In genomic region chr11:60232441-60233058, GRCm38 (mm10) we compare ENCODE assay signal across 12 mouse cellular contexts. TPM values are rescaled to one million over a fixed set of nuclear protein-coding genes. Genes with fewer than 3 reads are reported as not detected.
DNase-seq lines count a peak whose midpoint lies in the region; ATAC-seq and TF ChIP-seq lines count a peak whose summit lies in the region.
"Had no signal": no experiment of that assay in that cellular context is flagged by ENCODE, and none has a peak within 500 bp of the region (broad histone marks: within the 10 kb centered on the region; RNA-seq: fewer than 3 reads in every experiment).

No protein-coding gene starts in this region.

- 72% methylated on average over 14 of the region's 14 CpGs for WGBS in forebrain, embryonic 15.5 days
- WGBS in forebrain, postnatal 0 days: 72% methylated on average over 14 of the region's 14 CpGs
- WGBS in neural tube, embryonic 15.5 days: 80% methylated on average over 14 of the region's 14 CpGs

- H3K27me3 ChIP-seq in forebrain, embryonic 15.5 days: no peaks in the 10 kb centered on the region
- no peaks in the 10 kb centered on the region for H3K27me3 ChIP-seq in forebrain, postnatal 0 days (ENCODE audit: insufficient read depth, low read length)
- H3K27me3 ChIP-seq in E14TG2a.4 (ENCODE audit: insufficient read depth, low read length): no peaks in the 10 kb centered on the region
- H3K27me3 ChIP-seq in neural tube, embryonic 15.5 days (replicated peaks): no peaks in the 10 kb centered on the region
- H3K27me3 ChIP-seq: embryonic facial prominence, embryonic 12.5 days; neural tube, embryonic 12.5 days had no signal

- H3K4me1 ChIP-seq in forebrain, embryonic 15.5 days: peaks cover 11% of the 10 kb centered on the region
- H3K4me1 ChIP-seq in forebrain, postnatal 0 days (ENCODE audit: insufficient read depth): no peaks in the 10 kb centered on the region
- peaks cover 55% of the 10 kb centered on the region for H3K4me1 ChIP-seq in E14TG2a.4 (replicated peaks; ENCODE audit: low read depth, low read length)
- H3K4me1 ChIP-seq in neural tube, embryonic 15.5 days: peaks cover 6% of the 10 kb centered on the region; the same call in 1 of the 2 replicates

- 0 out of 2 replicates have a peak overlapping the region, but pooled peaks have one; percentile 8 for H3K27ac ChIP-seq in forebrain, embryonic 15.5 days (replicated peaks)
- no peak overlapping the region for H3K27ac ChIP-seq in forebrain, postnatal 0 days (ENCODE audit: low read depth, low read length)
- peak overlapping the region; percentile 70; the same call in 1 of the 2 replicates for H3K27ac ChIP-seq in left cerebral cortex, adult 2 months
- 0 out of 2 replicates have a peak overlapping the region, but pooled peaks have one; percentile 28 for H3K27ac ChIP-seq in neural tube, embryonic 15.5 days (replicated peaks)
- H3K27ac ChIP-seq: embryonic facial prominence, embryonic 12.5 days; neural tube, embryonic 12.5 days had no signal

- H3K4me2 ChIP-seq in forebrain, embryonic 15.5 days (replicated peaks): no peak overlapping the region
- no peak overlapping the region for H3K4me2 ChIP-seq in forebrain, postnatal 0 days (ENCODE audit: low read depth)
- no peak overlapping the region for H3K4me2 ChIP-seq in neural tube, embryonic 15.5 days
- H3K4me2 ChIP-seq: embryonic facial prominence, embryonic 12.5 days; neural tube, embryonic 12.5 days had no signal

- no peaks in the 10 kb centered on the region for H3K36me3 ChIP-seq in forebrain, embryonic 15.5 days
- peaks cover 42% of the 10 kb centered on the region for H3K36me3 ChIP-seq in forebrain, postnatal 0 days (ENCODE audit: insufficient read depth)
- H3K36me3 ChIP-seq in E14TG2a.4 (ENCODE audit: insufficient read depth, low read length): peaks cover 15% of the 10 kb centered on the region; the same call in 1 of the 2 replicates
- H3K36me3 ChIP-seq in neural tube, embryonic 15.5 days: peaks cover 32% of the 10 kb centered on the region

- no peak for DNase-seq in forebrain, postnatal 0 days
- no peak for DNase-seq in left cerebral cortex, adult 2 months (ENCODE audit: extremely low spot score in 1 of 2, low spot score in 2 of 2)
- DNase-seq in left cerebral cortex, adult 8-10 months (ENCODE audit: low spot score in 2 of 2): no peak
- DNase-seq in frontal cortex, postnatal 10 days (ENCODE audit: low spot score in 2 of 2): no peak
- DNase-seq in urinary bladder, postnatal 36 days (ENCODE audit: low spot score in 2 of 2): no peak
- DNase-seq: adrenal gland, adult 8-10 months; kidney, postnatal 4 days had no signal

- ATAC-seq in forebrain, embryonic 15.5 days (replicated peaks): no peak
- no peak for ATAC-seq in forebrain, postnatal 0 days
- ATAC-seq in neural tube, embryonic 15.5 days (ENCODE audit: low FRiP score): no peak

- intact Hi-C loops in left cerebral cortex, adult 2 months (cut with DNase I): no loop called here

- no peaks in the 10 kb centered on the region for H3K9me3 ChIP-seq in forebrain, embryonic 15.5 days
- no peaks in the 10 kb centered on the region for H3K9me3 ChIP-seq in forebrain, postnatal 0 days (ENCODE audit: low read length)
- H3K9me3 ChIP-seq in E14TG2a.4 (ENCODE audit: low read length): no peaks in the 10 kb centered on the region
- H3K9me3 ChIP-seq in neural tube, embryonic 15.5 days (replicated peaks): no peaks in the 10 kb centered on the region
- H3K9me3 ChIP-seq: embryonic facial prominence, embryonic 12.5 days; neural tube, embryonic 12.5 days had no signal

- TF ChIP-seq CTCF in forebrain, postnatal 0 days (IDR thresholded peaks at IDR 0.05; ENCODE audit: low read depth): no peak
- TF ChIP-seq CTCF in left cerebral cortex, adult 2 months (IDR thresholded peaks at IDR 0.05): no peak
- TF ChIP-seq CTCF in E14TG2a.4 (conservative IDR thresholded peaks at IDR 0.05; ENCODE audit: low read length): no peak

- H3K4me3 ChIP-seq in forebrain, embryonic 15.5 days: no peak overlapping the region
- H3K4me3 ChIP-seq in forebrain, postnatal 0 days (ENCODE audit: low read depth, low read length): no peak overlapping the region
- no peak overlapping the region for H3K4me3 ChIP-seq in left cerebral cortex, adult 2 months
- H3K4me3 ChIP-seq in E14TG2a.4 (replicated peaks; ENCODE audit: low read length): peak overlapping the region; percentile 41
- H3K4me3 ChIP-seq in neural tube, embryonic 15.5 days (replicated peaks): no peak overlapping the region
- H3K4me3 ChIP-seq: embryonic facial prominence, embryonic 12.5 days; neural tube, embryonic 12.5 days had no signal

- no peak overlapping the region for H3K9ac ChIP-seq in forebrain, embryonic 15.5 days (replicated peaks)
- H3K9ac ChIP-seq in forebrain, postnatal 0 days: no peak overlapping the region
- H3K9ac ChIP-seq in neural tube, embryonic 15.5 days (replicated peaks): no peak overlapping the region
- H3K9ac ChIP-seq: embryonic facial prominence, embryonic 12.5 days had no signal

RNA-seq across cellular contexts. Expression of gene Srebf1, which starts 10.2 kb away (rescaled TPM):
- polyA plus RNA-seq in forebrain, embryonic 15.5 days (2015; fragmentation: Nextera tagmentation; extraction: Ambion mirVana): 48.2 and 52.7 TPM in 2 replicates
- total RNA-seq in forebrain, postnatal 0 days (2014; rRNA removed): 56.2 and 70.7 TPM in 2 replicates
- polyA plus RNA-seq in forebrain, postnatal 0 days (2015; fragmentation: Nextera tagmentation; extraction: Ambion mirVana): 28.9 and 32.8 TPM in 2 replicates
- total RNA-seq in left cerebral cortex, adult 2 months (2021): 10 to 100 TPM; 50.1 to 66.1 TPM
- total RNA-seq in left cerebral cortex, adult 8-10 months (2022): 100 to 1,000 TPM in 2 of 4 experiments, 10 to 100 TPM in 2; 85.8 to 103 (median 100) TPM
- polyA plus RNA-seq in neural tube, embryonic 15.5 days (2015; fragmentation: Nextera tagmentation; extraction: Ambion mirVana): 44.2 and 50.0 TPM in 2 replicates
